Mouse (Mus musculus): ENCODE data around the gene Hmcn1.

- TF ChIP-seq MAX (IDR thresholded peaks at IDR 0.05) (no peak), CEBPB (IDR thresholded peaks at IDR 0.05; ENCODE audit: low read depth) (no peak), CTCF (IDR thresholded peaks at IDR 0.05; ENCODE audit: control insufficient read depth, insufficient read depth, insufficient read length) (no peak), USF1 (IDR thresholded peaks at IDR 0.05; ENCODE audit: low read depth) (no peak), MYOG (IDR thresholded peaks at IDR 0.05; ENCODE audit: control insufficient read depth, extremely low read depth, insufficient read length) (no peak), FOSL1 (IDR thresholded peaks at IDR 0.05; ENCODE audit: insufficient read depth, low read length, poor library complexity, severe bottlenecking) (no peak)
These were observed 124.0 kb downstream of the Hmcn1 start for GRCm38 (mm10) chr1:150869189-150869588.
